10 mouse cellular contexts compared by ENCODE assay signal in genomic region chr13:18949626-18950200, GRCm38 (mm10). TPM values are rescaled to one million over a fixed set of nuclear protein-coding genes. Genes with fewer than 3 reads are reported as not detected.
DNase-seq lines count a peak whose midpoint lies in the region; ATAC-seq and TF ChIP-seq lines count a peak whose summit lies in the region.
"Had no signal": no experiment of that assay in that cellular context is flagged by ENCODE, and none has a peak within 500 bp of the region (broad histone marks: within the 10 kb centered on the region; RNA-seq: fewer than 3 reads in every experiment).

No protein-coding gene starts in this region.

- no peaks in the 10 kb centered on the region for H3K36me3 ChIP-seq in intestine, embryonic 15.5 days
- H3K36me3 ChIP-seq in intestine, embryonic 16.5 days (ENCODE audit: control insufficient read depth, insufficient read depth, low read length), result no peaks in the 10 kb centered on the region
- H3K36me3 ChIP-seq in kidney, adult 2 months (ENCODE audit: control insufficient read depth, insufficient read depth, low read length), result no peaks in the 10 kb centered on the region

- H3K4me1 ChIP-seq in intestine, embryonic 15.5 days (replicated peaks), result peaks cover 8% of the 10 kb centered on the region
- peaks cover 6% of the 10 kb centered on the region for H3K4me1 ChIP-seq in intestine, embryonic 16.5 days (ENCODE audit: control insufficient read depth, insufficient read depth, low read length)
- H3K4me1 ChIP-seq in kidney, adult 2 months (ENCODE audit: control insufficient read depth, insufficient read depth, low read length), result no peaks in the 10 kb centered on the region

- intact Hi-C loops in gastrocnemius, postnatal 14 days (cut with DNase I; ENCODE audit: low total_unique reads), result no loop called here

- H3K4me2 ChIP-seq in intestine, embryonic 15.5 days (replicated peaks), result peak overlapping the region; percentile 99; the same call in 1 of the 2 replicates
- H3K4me2 ChIP-seq in intestine, embryonic 16.5 days (ENCODE audit: low read depth, low read length), result no peak overlapping the region

- no peak overlapping the region for H3K4me3 ChIP-seq in intestine, embryonic 15.5 days (replicated peaks)
- no peak overlapping the region for H3K4me3 ChIP-seq in intestine, embryonic 16.5 days (ENCODE audit: low read length)
- no peak overlapping the region for H3K4me3 ChIP-seq in kidney, adult 2 months (ENCODE audit: insufficient read depth, low read depth, low read length)

- no peak for TF ChIP-seq POLR2A in kidney, adult 2 months (IDR thresholded peaks at IDR 0.05; ENCODE audit: low read depth, low read length)

- no peaks in the 10 kb centered on the region for H3K9me3 ChIP-seq in intestine, embryonic 15.5 days
- H3K9me3 ChIP-seq in intestine, embryonic 16.5 days (ENCODE audit: control insufficient read depth, low read length), result no peaks in the 10 kb centered on the region

- no peak overlapping the region for H3K9ac ChIP-seq in intestine, embryonic 15.5 days
- no peak overlapping the region for H3K9ac ChIP-seq in intestine, embryonic 16.5 days (ENCODE audit: low read depth, low read length)
- H3K9ac ChIP-seq: liver, embryonic 14.5 days had no signal

- H3K27me3 ChIP-seq in intestine, embryonic 15.5 days (replicated peaks), result peaks cover 6% of the 10 kb centered on the region; the same call in 1 of the 2 replicates
- peaks cover 10% of the 10 kb centered on the region; the same call in 1 of the 2 replicates for H3K27me3 ChIP-seq in intestine, embryonic 16.5 days (replicated peaks; ENCODE audit: control insufficient read depth, insufficient read depth, low read length)
- H3K27me3 ChIP-seq in kidney, adult 2 months (replicated peaks; ENCODE audit: control insufficient read depth, insufficient read depth, low read length), result 0 out of 2 replicates have a peak, but pooled peaks cover 1% of the 10 kb centered on the region

- H3K27ac ChIP-seq in intestine, embryonic 15.5 days, result no peak overlapping the region
- H3K27ac ChIP-seq in intestine, embryonic 16.5 days (ENCODE audit: low read length), result no peak overlapping the region
- H3K27ac ChIP-seq in kidney, adult 2 months (ENCODE audit: insufficient read depth, low read depth, low read length), result no peak overlapping the region
- H3K27ac ChIP-seq: liver, embryonic 14.5 days had no signal

- TF ChIP-seq CTCF in kidney, adult 2 months (conservative IDR thresholded peaks at IDR 0.05; ENCODE audit: insufficient read depth, insufficient read length, low read depth, low read length), result no peak

- WGBS in intestine, embryonic 15.5 days, result 30% methylated on average over 11 of the region's 11 CpGs
- 39% methylated on average over 11 of the region's 11 CpGs for WGBS in intestine, embryonic 16.5 days
- 28% methylated on average over 11 of the region's 11 CpGs for WGBS in kidney, adult 2 months

- DNase-seq in cerebellum, postnatal 14 days, result peak; percentile 68 to 73
- peak; percentile 60 for DNase-seq in kidney, adult 2 months
- peak; percentile 14 for DNase-seq in neural tube, embryonic 10.5 days (ENCODE audit: extremely low spot score, low spot score)
- DNase-seq in frontal cortex, postnatal 25 days (ENCODE audit: low spot score in 2 of 2), result no peak
- DNase-seq in gastrocnemius, postnatal 14 days, result no peak
- DNase-seq: spleen, adult 18-20 months had no signal

- ATAC-seq in intestine, embryonic 15.5 days, result no peak
- no peak for ATAC-seq in intestine, embryonic 16.5 days
- ATAC-seq in activated CD4-positive, CD25-positive, alpha-beta regulatory T cell, adult 4 months, result no peak

RNA-seq across cellular contexts. Expression of gene Amph, which starts 1.7 kb away (rescaled TPM):
- 1.6 and 2.4 TPM in 2 replicates for polyA plus RNA-seq in intestine, embryonic 15.5 days (2015; fragmentation: Nextera tagmentation; extraction: Ambion mirVana)
- polyA plus RNA-seq in intestine, embryonic 16.5 days (2015; fragmentation: Nextera tagmentation; extraction: Ambion mirVana), result 1.6 and 1.8 TPM in 2 replicates
- 0.48 and 0.75 TPM in 2 replicates for polyA plus RNA-seq in kidney, adult 2 months (2012; rRNA removed)
- polyA plus RNA-seq in activated CD4-positive, CD25-positive, alpha-beta regulatory T cell, adult 4 months (2017; shearing (Covaris generic)), result under 1 TPM in 1 of 2 experiments, not detected in 1; 0.29 TPM
- total RNA-seq in gastrocnemius, postnatal 14 days (2021), result 1 to 10 TPM; 1.0 to 1.5 TPM

Comparison
In these comparisons a context has a peak if more than half of its experiments do, and no peak if none do; other contexts are left out.
1. DNase-seq: peak in cerebellum, postnatal 14 days (2 of 2), kidney, adult 2 months (single experiment) and neural tube, embryonic 10.5 days (single experiment); none in frontal cortex, postnatal 25 days (0 of 2) and gastrocnemius, postnatal 14 days (single experiment).